ENCODE assay signal across 11 mouse cellular contexts in the genomic region with DNA sequence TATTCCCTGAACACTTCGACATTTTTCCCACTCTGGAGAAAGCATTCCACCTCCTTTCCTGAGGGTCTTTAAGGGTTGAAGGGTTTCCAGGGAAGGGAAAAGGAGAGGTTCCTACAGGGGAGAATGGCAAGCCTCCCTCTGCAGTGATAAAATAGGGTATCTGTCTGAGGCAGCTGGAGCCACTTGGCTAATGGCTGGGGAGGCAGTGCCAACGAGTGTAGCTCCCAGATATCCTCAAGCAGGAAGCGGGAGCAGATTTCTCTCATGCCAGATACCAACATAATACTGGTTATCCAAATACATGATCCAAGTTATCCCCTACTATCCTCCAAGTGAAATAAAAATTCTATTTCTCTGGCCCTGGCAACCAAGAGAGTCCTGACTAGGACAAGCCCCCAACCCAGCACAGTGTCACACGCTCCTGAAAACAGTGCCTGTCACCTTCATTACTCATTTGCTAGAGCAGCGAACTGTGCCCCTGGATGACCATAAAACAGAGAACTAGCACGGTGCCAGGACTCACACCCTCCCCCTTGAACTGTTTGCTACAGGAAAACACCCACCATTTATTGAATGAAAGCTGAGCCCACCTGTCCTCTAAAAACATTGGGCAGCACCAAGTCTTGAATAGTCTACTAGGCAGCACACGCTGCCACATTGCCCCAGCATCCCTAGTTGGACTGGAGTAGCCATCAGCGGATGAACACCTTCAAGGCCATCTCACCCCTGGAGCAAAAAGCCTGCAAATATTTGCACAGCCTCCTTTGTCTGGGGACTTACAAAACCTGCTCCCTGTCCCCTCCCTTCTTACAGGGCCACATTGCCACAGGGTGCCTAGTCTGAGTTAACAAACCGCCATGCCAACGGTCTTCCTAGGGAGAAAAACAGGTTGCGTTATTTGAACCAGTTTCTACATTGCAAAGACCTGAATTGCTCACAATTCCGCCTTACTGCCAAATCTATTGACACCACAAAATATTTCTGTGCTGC. TPM values are rescaled to one million over a fixed set of nuclear protein-coding genes. Genes with fewer than 3 reads are reported as not detected.
DNase-seq lines count a peak whose midpoint lies in the region; ATAC-seq lines count a peak whose summit lies in the region.
"Had no signal": no experiment of that assay in that cellular context is flagged by ENCODE, and none has a peak within 500 bp of the region (broad histone marks: within the 10 kb centered on the region; RNA-seq: fewer than 3 reads in every experiment).

No protein-coding gene starts in this region.

- peak overlapping the region; percentile 64 for H3K27ac ChIP-seq in forebrain, embryonic 15.5 days (replicated peaks)
- peak overlapping the region; percentile 83 for H3K27ac ChIP-seq in midbrain, embryonic 12.5 days (replicated peaks)
- H3K27ac ChIP-seq: limb, embryonic 15.5 days had no signal

- peaks cover 58% of the 10 kb centered on the region for H3K4me1 ChIP-seq in forebrain, embryonic 15.5 days
- H3K4me1 ChIP-seq in midbrain, embryonic 12.5 days = peaks cover 58% of the 10 kb centered on the region

- ATAC-seq in forebrain, embryonic 15.5 days (replicated peaks) = no peak
- ATAC-seq in midbrain, embryonic 12.5 days (ENCODE audit: low FRiP score, low read depth) = no peak

- H3K27me3 ChIP-seq in forebrain, embryonic 15.5 days = no peaks in the 10 kb centered on the region
- H3K27me3 ChIP-seq in midbrain, embryonic 12.5 days = peaks cover 12% of the 10 kb centered on the region

- H3K9me3 ChIP-seq in forebrain, embryonic 15.5 days = no peaks in the 10 kb centered on the region
- peaks cover 10% of the 10 kb centered on the region; the same call in 1 of the 2 replicates for H3K9me3 ChIP-seq in midbrain, embryonic 12.5 days
- H3K9me3 ChIP-seq: limb, embryonic 15.5 days had no signal

- H3K4me2 ChIP-seq in forebrain, embryonic 15.5 days (replicated peaks) = no peak overlapping the region
- H3K4me2 ChIP-seq in midbrain, embryonic 12.5 days (replicated peaks) = peak overlapping the region; percentile 20
- H3K4me2 ChIP-seq: limb, embryonic 15.5 days had no signal

- H3K4me3 ChIP-seq in forebrain, embryonic 15.5 days = no peak overlapping the region
- H3K4me3 ChIP-seq in midbrain, embryonic 12.5 days = no peak overlapping the region
- H3K4me3 ChIP-seq: limb, embryonic 15.5 days had no signal

- WGBS in forebrain, embryonic 15.5 days = 59% methylated on average over 12 of the region's 12 CpGs
- WGBS in midbrain, embryonic 12.5 days = 62% methylated on average over 12 of the region's 12 CpGs

- H3K9ac ChIP-seq in forebrain, embryonic 15.5 days (replicated peaks) = 0 out of 2 replicates have a peak overlapping the region, but pooled peaks have one; percentile 1
- no peak overlapping the region for H3K9ac ChIP-seq in midbrain, embryonic 12.5 days (replicated peaks)
- H3K9ac ChIP-seq: limb, embryonic 15.5 days had no signal

- H3K36me3 ChIP-seq in forebrain, embryonic 15.5 days = no peaks in the 10 kb centered on the region
- H3K36me3 ChIP-seq in midbrain, embryonic 12.5 days = no peaks in the 10 kb centered on the region
- H3K36me3 ChIP-seq: limb, embryonic 15.5 days had no signal

- peak; percentile 38 to 39 for DNase-seq in kidney, postnatal 36 days
- no peak for DNase-seq in kidney, postnatal 4 days
- DNase-seq in cerebellum, postnatal 10 days = peak; percentile 68 to 71
- DNase-seq in thymus, postnatal 4 days = no peak
- no peak for DNase-seq in adrenal gland, postnatal 10 days
- DNase-seq in urinary bladder, adult 18-20 months (ENCODE audit: low spot score in 2 of 2) = no peak
- DNase-seq: gastrocnemius, postnatal 14 days; thymus, adult 18-20 months had no signal

RNA-seq across cellular contexts. Expression of gene Pxylp1, which starts 0.8 kb away (rescaled TPM):
- polyA plus RNA-seq in forebrain, embryonic 15.5 days (2015; fragmentation: Nextera tagmentation; extraction: Ambion mirVana) = 33.8 and 36.6 TPM in 2 replicates
- 57.0 and 61.9 TPM in 2 replicates for polyA plus RNA-seq in midbrain, embryonic 12.5 days (2016; fragmentation: Nextera tagmentation; extraction: Ambion mirVana)
- total RNA-seq in adrenal gland, postnatal 10 days (2021) = 10 to 100 TPM in 1 of 2 experiments, 1 to 10 TPM in 1; 8.8 to 11.0 TPM

Comparison
In these comparisons a context has a peak if more than half of its experiments do, and no peak if none do; other contexts are left out.
1. DNase-seq: peak in kidney, postnatal 36 days (2 of 2) and cerebellum, postnatal 10 days (2 of 2); none in kidney, postnatal 4 days (0 of 2), thymus, postnatal 4 days (single experiment), adrenal gland, postnatal 10 days (single experiment) and urinary bladder, adult 18-20 months (0 of 2).